Mouse (Mus musculus): ENCODE results near the gene Olfr161. TPM values are rescaled to one million over a fixed set of nuclear protein-coding genes. Genes with fewer than 3 reads are reported as not detected.

Olfr161 gene
- not detected for total RNA-seq (2023)

GRCm38 (mm10) chr16:3590691-3591090 is at the start of gene Olfr161:
Gene Olfr161, plus strand, starts transcription at chr16:3591042.

Other genes starting within 250 kb of the Olfr161 start
- under 1 TPM in 1 of 2 experiments, not detected in 1; 0.20 TPM for gene Mefv, start 127.1 kb downstream of the Olfr161 start, total RNA-seq (2023)
- 10 to 100 TPM; 66.8 to 79.5 TPM for gene Zfp263, start 153.1 kb downstream of the Olfr161 start, total RNA-seq (2023)
- gene Olfr15, start 239.8 kb downstream of the Olfr161 start, total RNA-seq (2023), result not detected

Data from B cell, adult 67 days (primary cell).